Mouse (Mus musculus): ENCODE measurements around the gene Map6. TPM values are rescaled to one million over a fixed set of nuclear protein-coding genes. Genes with fewer than 3 reads are reported as not detected.
A peak's percentile ranks its signal among the peaks of the same experiment; 100 is the strongest.

The Map6 gene
- polyA plus RNA-seq, 2 experiments = 0.01 TPM; not detected in 1

DNA sequence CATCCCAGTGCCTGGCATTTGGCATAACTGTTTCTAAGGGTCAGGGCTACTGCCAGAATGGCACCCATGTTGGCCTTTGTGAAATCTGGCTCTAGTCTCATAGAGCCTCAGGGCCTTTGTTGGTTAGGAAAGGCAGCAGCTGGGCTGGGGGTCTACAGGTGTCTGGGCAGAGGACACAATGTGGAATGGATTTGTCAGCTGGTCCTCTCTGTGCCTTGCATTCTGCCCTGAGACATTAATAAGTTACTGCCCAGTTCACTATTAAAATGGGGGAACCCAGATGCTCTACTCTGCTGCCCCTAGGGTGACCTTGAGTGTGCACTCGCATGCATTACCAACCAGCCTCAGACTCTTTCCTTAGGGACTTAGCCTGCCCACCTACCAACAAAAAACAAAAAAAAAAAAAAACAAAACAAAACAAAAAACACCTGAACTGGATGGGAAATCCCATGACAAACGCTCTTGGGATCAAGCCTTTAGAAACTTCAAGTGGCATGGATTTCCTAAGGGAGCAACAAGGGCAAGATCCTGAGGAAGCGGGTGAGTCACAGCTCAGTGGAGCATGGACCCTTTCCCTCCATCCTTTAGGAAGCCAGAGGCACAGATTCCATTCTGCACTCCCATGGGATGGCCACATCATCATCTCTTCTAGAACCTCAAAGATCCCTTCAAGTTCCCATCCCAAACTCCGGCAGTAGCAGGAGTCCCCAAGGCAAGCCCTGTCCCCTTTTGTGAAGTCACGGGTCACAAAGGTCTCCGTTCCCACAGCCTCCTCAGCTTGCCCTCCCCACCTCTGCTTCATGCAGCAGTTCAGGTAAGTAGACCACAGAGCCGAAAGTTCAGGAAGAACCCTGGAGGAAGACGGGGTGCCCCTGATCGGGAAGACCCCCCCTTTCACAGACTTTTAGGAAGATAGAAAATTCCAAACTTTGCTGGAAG lies 82.8 kb downstream of the Map6 start:
- Histone ChIP-seq H3K4me3 (ENCODE audit: insufficient read depth in 1 of 2, low read depth in 2 of 2, low read length in 2 of 2) (no peak overlapping the region), H3K9me3 (ENCODE audit: control insufficient read depth, low read length) (no peaks in the 10 kb centered on the region), H3K27me3 (ENCODE audit: control insufficient read depth, insufficient read depth, low read length) (peaks cover 6% of the 10 kb centered on the region), H3K4me2 (ENCODE audit: low read depth) (no peak overlapping the region), H3K27ac (no peak overlapping the region), H3K9ac (replicated peaks) (no peak overlapping the region), H3K4me1 (replicated peaks; ENCODE audit: control insufficient read depth in 2 of 2, insufficient read depth in 2 of 2, low read length in 1 of 2) (no peaks in the 10 kb centered on the region), H3K36me3 (replicated peaks; ENCODE audit: control insufficient read depth, insufficient read depth, low read depth) (no peaks in the 10 kb centered on the region)
- DNase-seq (ENCODE audit: low read depth in 3 of 3, low spot score in 3 of 3) = no peak
- WGBS (ENCODE audit: insufficient replicate concordance) = 61% methylated on average over 9 of the region's 9 CpGs
- TF ChIP-seq CTCF (IDR thresholded peaks at IDR 0.05; ENCODE audit: low read depth) (no peak), EP300 (IDR thresholded peaks at IDR 0.05; ENCODE audit: low read depth) (no peak)
- no peak for ATAC-seq (ENCODE audit: insufficient read depth)

DNA sequence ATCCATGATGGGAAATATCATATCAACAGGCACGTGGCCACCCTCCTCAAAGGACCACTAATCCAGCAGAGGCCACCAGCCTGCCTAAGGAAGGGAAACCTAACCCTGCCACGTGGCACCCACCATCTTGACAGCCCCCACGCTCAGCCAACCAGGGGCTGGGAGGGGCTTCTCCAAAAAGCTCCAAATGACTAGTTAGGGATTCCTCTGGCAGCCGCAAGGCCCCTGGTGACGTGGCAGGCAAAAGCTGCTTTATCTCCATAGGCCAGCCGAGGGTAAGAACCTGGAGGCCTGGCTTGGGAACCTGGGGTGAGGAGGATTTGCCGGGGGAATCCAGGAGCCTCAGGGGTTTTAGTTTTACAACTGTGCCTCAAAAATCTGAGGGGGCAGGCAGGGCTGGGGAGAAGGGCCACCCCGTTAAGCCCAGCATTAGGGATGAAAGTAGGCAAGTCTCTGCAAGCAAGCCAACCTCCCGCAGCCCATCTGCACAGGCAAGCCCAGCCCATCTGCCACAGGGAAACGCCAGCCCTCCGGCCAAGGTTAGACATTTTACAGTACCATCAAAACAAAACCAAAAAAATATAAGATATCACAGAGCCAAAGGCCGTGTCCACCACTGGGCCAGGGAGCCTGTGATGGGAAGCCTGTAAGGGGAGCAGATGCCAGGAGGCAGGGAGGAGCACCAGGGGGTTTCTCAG lies 84.0 kb downstream of the Map6 start:
- Histone ChIP-seq H3K4me3 (ENCODE audit: insufficient read depth in 1 of 2, low read depth in 2 of 2, low read length in 2 of 2) (peak overlapping the region; percentile 34 to 68), H3K9me3 (ENCODE audit: control insufficient read depth, low read length) (no peaks in the 10 kb centered on the region), H3K9ac (replicated peaks) (no peak overlapping the region), H3K27ac (no peak overlapping the region), H3K27me3 (ENCODE audit: control insufficient read depth, insufficient read depth, low read length) (peaks cover 6% of the 10 kb centered on the region), H3K4me2 (ENCODE audit: low read depth) (peak overlapping the region; percentile 16; the same call in 1 of the 2 replicates), H3K36me3 (replicated peaks; ENCODE audit: control insufficient read depth, insufficient read depth, low read depth) (no peaks in the 10 kb centered on the region), H3K4me1 (replicated peaks; ENCODE audit: control insufficient read depth in 2 of 2, insufficient read depth in 2 of 2, low read length in 1 of 2) (no peaks in the 10 kb centered on the region)
- ATAC-seq (ENCODE audit: insufficient read depth) (no peak), DNase-seq (ENCODE audit: low read depth in 3 of 3, low spot score in 3 of 3) (no peak)
- WGBS (ENCODE audit: insufficient replicate concordance) = 41% methylated on average over 12 of the region's 12 CpGs
- TF ChIP-seq EP300 (IDR thresholded peaks at IDR 0.05; ENCODE audit: low read depth) (no peak), CTCF (IDR thresholded peaks at IDR 0.05; ENCODE audit: low read depth) (no peak)

DNA sequence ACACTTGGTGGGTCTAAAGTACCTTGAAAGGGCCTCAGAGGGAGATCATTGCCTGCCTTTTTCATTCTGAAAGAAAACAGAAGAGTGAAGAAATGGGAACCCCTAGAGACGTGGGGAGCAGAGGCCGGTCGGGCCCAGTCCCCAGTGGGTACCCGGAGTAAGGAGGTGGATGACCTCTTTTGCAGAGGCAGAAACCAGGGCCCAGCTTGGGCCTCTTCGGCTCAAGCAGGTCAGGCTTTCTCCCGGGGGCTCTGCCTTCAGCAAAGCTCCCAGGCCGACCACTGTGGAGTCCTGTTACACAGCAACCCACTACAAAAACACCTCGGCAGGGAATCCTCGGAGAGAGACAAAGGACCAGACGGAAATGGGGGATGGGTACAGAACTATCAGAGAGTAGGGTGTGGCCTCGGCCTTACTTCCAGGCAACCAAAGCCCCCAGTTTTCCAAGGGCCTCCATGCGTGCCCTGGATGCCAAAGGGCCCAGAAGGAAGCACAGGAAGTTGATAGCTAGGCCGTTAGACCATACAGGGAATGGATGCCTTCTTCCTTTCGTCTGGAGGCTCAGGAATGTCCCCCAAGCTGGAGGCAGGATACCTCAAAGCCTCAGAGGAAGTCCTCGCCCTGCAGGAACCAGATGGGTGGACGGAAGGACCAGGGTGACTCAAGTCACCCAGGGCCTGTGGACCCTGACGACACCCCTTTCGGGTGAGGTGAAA lies 84.7 kb downstream of the Map6 start:
- ATAC-seq (ENCODE audit: insufficient read depth) (no peak), DNase-seq (ENCODE audit: low read depth in 3 of 3, low spot score in 3 of 3) (no peak)
- WGBS (ENCODE audit: insufficient replicate concordance) = 18% methylated on average over 18 of the region's 18 CpGs
- no peak for TF ChIP-seq CTCF (IDR thresholded peaks at IDR 0.05; ENCODE audit: low read depth)
- no peak for TF ChIP-seq EP300 (IDR thresholded peaks at IDR 0.05; ENCODE audit: low read depth)
- Histone ChIP-seq H3K4me1 (replicated peaks; ENCODE audit: control insufficient read depth in 2 of 2, insufficient read depth in 2 of 2, low read length in 1 of 2) (peaks cover 0 to under 1% of the 10 kb centered on the region in 2 experiments; a peak in 1 of 4 replicates), H3K36me3 (replicated peaks; ENCODE audit: control insufficient read depth, insufficient read depth, low read depth) (no peaks in the 10 kb centered on the region), H3K9ac (replicated peaks) (no peak overlapping the region), H3K4me3 (ENCODE audit: insufficient read depth in 1 of 2, low read depth in 2 of 2, low read length in 2 of 2) (peak overlapping the region; percentile 34 to 68), H3K27me3 (ENCODE audit: control insufficient read depth, insufficient read depth, low read length) (peaks cover 6% of the 10 kb centered on the region), H3K9me3 (ENCODE audit: control insufficient read depth, low read length) (no peaks in the 10 kb centered on the region), H3K4me2 (ENCODE audit: low read depth) (peak overlapping the region; percentile 43), H3K27ac (no peak overlapping the region)

DNA sequence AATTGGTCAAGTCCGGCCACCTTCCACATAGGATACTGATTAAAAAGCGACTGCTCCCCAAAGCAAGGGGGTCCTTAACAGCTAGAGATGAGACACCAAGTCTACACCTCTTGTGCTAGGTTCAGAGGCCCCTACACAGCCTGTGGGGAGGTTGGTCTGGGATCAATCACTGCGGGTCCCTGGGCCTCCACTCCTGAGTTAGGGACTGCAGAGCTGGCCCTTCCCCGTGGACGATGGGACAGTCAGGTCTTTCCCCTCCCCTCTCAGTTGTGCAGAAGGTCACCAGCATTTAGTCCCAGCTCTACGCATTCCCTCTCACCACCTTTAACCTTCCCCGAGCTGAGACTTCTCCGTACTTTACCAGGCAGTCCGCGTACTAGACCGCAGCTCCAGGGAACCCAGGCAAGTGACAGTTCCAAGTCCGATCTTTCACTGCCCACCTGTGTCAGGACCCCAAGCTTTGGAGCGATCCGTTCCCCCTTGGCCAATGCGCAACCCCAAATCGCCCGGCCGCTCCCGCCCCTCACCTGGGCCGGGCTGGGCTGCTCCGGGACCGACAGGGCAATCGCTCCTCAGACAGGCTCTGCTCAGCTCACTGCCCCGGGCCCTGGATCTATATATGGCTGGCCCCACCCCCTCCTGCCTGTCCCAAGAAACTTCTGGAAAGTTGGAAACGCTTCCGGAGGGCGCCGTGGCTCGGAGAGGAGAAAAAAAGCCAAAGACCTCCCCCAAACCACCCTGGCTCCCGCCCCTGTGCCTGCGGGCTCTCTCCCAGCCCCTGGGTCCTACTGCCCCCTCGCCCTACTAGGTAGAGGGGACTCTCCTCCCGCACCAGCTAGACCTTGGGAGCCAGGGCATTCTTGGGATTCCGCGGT lies 85.5 kb downstream of the Map6 start, which contains the start of gene Serpinh1:
Gene Serpinh1 (minus strand): TSS at position 714 of the 875 bp plus-strand sequence.
- Histone ChIP-seq H3K9me3 (ENCODE audit: control insufficient read depth, low read length) (no peaks in the 10 kb centered on the region), H3K4me2 (ENCODE audit: low read depth) (peak within 1 kb of the TSS; percentile 43), H3K9ac (replicated peaks) (no peak within 1 kb of the TSS), H3K4me1 (replicated peaks; ENCODE audit: control insufficient read depth in 2 of 2, insufficient read depth in 2 of 2, low read length in 1 of 2) (peaks cover 0 to 2% of the 10 kb centered on the region in 2 experiments; a peak in 1 of 4 replicates), H3K27me3 (ENCODE audit: control insufficient read depth, insufficient read depth, low read length) (peaks cover 6% of the 10 kb centered on the region), H3K27ac (no peak within 1 kb of the TSS), H3K36me3 (replicated peaks; ENCODE audit: control insufficient read depth, insufficient read depth, low read depth) (no peaks in the 10 kb centered on the region), H3K4me3 (ENCODE audit: insufficient read depth in 1 of 2, low read depth in 2 of 2, low read length in 2 of 2) (peak within 1 kb of the TSS; percentile 34 to 68)
- ATAC-seq (ENCODE audit: insufficient read depth) (peak; percentile 41; the same call in 1 of the 2 replicates), DNase-seq (ENCODE audit: low read depth in 3 of 3, low spot score in 3 of 3) (no peak)
- no peak for TF ChIP-seq CTCF (IDR thresholded peaks at IDR 0.05; ENCODE audit: low read depth)
- TF ChIP-seq EP300 (IDR thresholded peaks at IDR 0.05; ENCODE audit: low read depth) = no peak
- 3% methylated on average over 34 of the region's 35 CpGs for WGBS (ENCODE audit: insufficient replicate concordance)

Measured in liver, embryonic 14.5 days (tissue).